Mouse (Mus musculus) lung, postnatal 4 days (tissue): Measurements from ENCODE around the gene Cstf3.

ENCODE experiments used
- DNase-seq, 2 experiments: peaks; one replicate each; pipeline ENCODE4 v3.0.0; 2021

Cstf3 gene

GRCm38 (mm10) chr2:104714254-104714691 is 124.0 kb downstream of the Cstf3 start:
- no peak for DNase-seq
